Mouse (Mus musculus) MEL (cell line): ENCODE data around the gene Polr1e. TPM values are rescaled to one million over a fixed set of nuclear protein-coding genes. Genes with fewer than 3 reads are reported as not detected.

ENCODE experiments used
- DNase-seq: peaks from one replicate; pipeline ENCODE4 v3.0.0; 2011; ENCODE audit warnings: low read depth, low spot score
- H3K27ac ChIP-seq: 2 replicates; pipeline ENCODE4 v1.5.1; 2012; ENCODE audit warnings: low read depth, mild to moderate bottlenecking, control low read depth, low read length, moderate library complexity; ENCODE audit not compliant: control insufficient read depth
- H3K27me3 ChIP-seq, 2 experiments: fragments of 150-350 bp in 1 of 2; sonication (generic) in 1 of 2; 2 replicates each; pipeline ENCODE4 v1.6.1; 2012; ENCODE audit warnings: low read length in 2 of 2, mild to moderate bottlenecking in 2 of 2, improper control_type of control experiment in 1 of 2, moderate library complexity in 1 of 2; ENCODE audit not compliant: insufficient read depth in 2 of 2, control insufficient read depth in 1 of 2
- H3K36me3 ChIP-seq, 2 experiments: 2 replicates each; pipeline ENCODE4 v1.6.1; 2012 to 2014; ENCODE audit warnings: low read length in 2 of 2, improper control_type of control experiment in 1 of 2, inconsistent platforms in 1 of 2, mild to moderate bottlenecking in 1 of 2; ENCODE audit not compliant: insufficient read depth in 2 of 2, control insufficient read depth in 1 of 2
- H3K4me1 ChIP-seq, 2 experiments: fragments of 150-350 bp in 1 of 2; sonication (generic) in 1 of 2; 2 replicates each; pipeline ENCODE4 v1.6.1; 2012; ENCODE audit warnings: low read length in 2 of 2, improper control_type of control experiment in 1 of 2, mild to moderate bottlenecking in 1 of 2; ENCODE audit not compliant: insufficient read depth in 2 of 2, control insufficient read depth in 1 of 2
- H3K4me3 ChIP-seq, 2 experiments: fragments of 150-350 bp in 1 of 2; sonication (generic) in 1 of 2; 2 replicates each; pipeline ENCODE4 v1.5.1; 2012; ENCODE audit warnings: low read depth in 2 of 2, low read length in 2 of 2, mild to moderate bottlenecking in 2 of 2, moderate library complexity in 2 of 2, control low read depth in 1 of 2, improper control_type of control experiment in 1 of 2; ENCODE audit not compliant: control insufficient read depth in 1 of 2, insufficient read depth in 1 of 2
- H3K79me2 ChIP-seq: 2 replicates; pipeline ENCODE4 v1.6.1; 2012; ENCODE audit warnings: mild to moderate bottlenecking, low read length, moderate library complexity; ENCODE audit not compliant: control insufficient read depth, poor library complexity, insufficient read depth
- H3K9ac ChIP-seq: 2 replicates; pipeline ENCODE4 v1.6.1; 2012; ENCODE audit warnings: low read depth, mild to moderate bottlenecking, control low read depth, low read length, moderate library complexity; ENCODE audit not compliant: control insufficient read depth, poor library complexity, severe bottlenecking
- H3K9me3 ChIP-seq: fragments of 150-350 bp; sonication (generic); replicated peaks from 2 replicates; pipeline ENCODE4 v1.6.1; 2012; ENCODE audit warnings: mild to moderate bottlenecking, low read length, improper control_type of control experiment, moderate library complexity; ENCODE audit not compliant: insufficient read depth
- BHLHE40 ChIP-seq: IDR thresholded peaks from 2 replicates; pipeline ENCODE4 v1.6.1; 2012; ENCODE audit warnings: low read depth, mild to moderate bottlenecking, inconsistent platforms, low read length, improper control_type of control experiment, borderline replicate concordance
- CHD1 ChIP-seq: IDR thresholded peaks from 2 replicates; pipeline ENCODE4 v1.6.1; 2012; ENCODE audit warnings: low read depth, mild to moderate bottlenecking, inconsistent platforms, low read length, improper control_type of control experiment
- E2F4 ChIP-seq: IDR thresholded peaks from 2 replicates; pipeline ENCODE4 v1.6.1; 2011; ENCODE audit warnings: low read depth, low read length, improper control_type of control experiment, borderline replicate concordance
- ETS1 ChIP-seq: IDR thresholded peaks from 2 replicates; pipeline ENCODE4 v1.6.1; 2012; ENCODE audit warnings: low read depth, mild to moderate bottlenecking, inconsistent platforms, low read length, improper control_type of control experiment, moderate library complexity
- GATA1 ChIP-seq: IDR thresholded peaks from 2 replicates; pipeline ENCODE4 v1.6.1; 2011; ENCODE audit warnings: low read depth, low read length, improper control_type of control experiment
- MAFK ChIP-seq: IDR thresholded peaks from 2 replicates; pipeline ENCODE4 v1.6.1; 2011; ENCODE audit warnings: low read depth, mild to moderate bottlenecking, low read length, improper control_type of control experiment, borderline replicate concordance
- MAZ ChIP-seq: IDR thresholded peaks from 2 replicates; pipeline ENCODE4 v1.6.1; 2012; ENCODE audit warnings: low read depth, mild to moderate bottlenecking, inconsistent platforms, low read length, improper control_type of control experiment
- MYB ChIP-seq: IDR thresholded peaks from 2 replicates; pipeline ENCODE4 v1.6.1; 2011; ENCODE audit warnings: mild to moderate bottlenecking, low read depth, low read length, improper control_type of control experiment
- NELFE ChIP-seq: IDR thresholded peaks from 2 replicates; pipeline ENCODE4 v1.6.1; 2011; ENCODE audit warnings: low read depth, low read length, improper control_type of control experiment
- SMC3 ChIP-seq: IDR thresholded peaks from 2 replicates; pipeline ENCODE4 v1.6.1; 2011; ENCODE audit warnings: low read depth, low read length, improper control_type of control experiment
- TBP ChIP-seq: IDR thresholded peaks from 2 replicates; pipeline ENCODE4 v1.8.0; 2011; ENCODE audit warnings: low read depth, low read length, improper control_type of control experiment
- UBTF ChIP-seq: IDR thresholded peaks from 2 replicates; pipeline ENCODE4 v1.6.1; 2012; ENCODE audit warnings: low read depth, mild to moderate bottlenecking, inconsistent platforms, low read length, improper control_type of control experiment, moderate library complexity, borderline replicate concordance; ENCODE audit not compliant: insufficient read depth
- USF1 ChIP-seq: IDR thresholded peaks from 2 replicates; pipeline ENCODE4 v1.6.1; 2014; ENCODE audit warnings: low read depth, mild to moderate bottlenecking, inconsistent platforms, low read length, improper control_type of control experiment, moderate library complexity
- ZC3H11A ChIP-seq: IDR thresholded peaks from 2 replicates; pipeline ENCODE4 v1.6.1; 2012; ENCODE audit warnings: low read depth, mild to moderate bottlenecking, inconsistent platforms, low read length, improper control_type of control experiment
- ZMIZ1 ChIP-seq: IDR thresholded peaks from 2 replicates; pipeline ENCODE4 v1.6.1; 2012; ENCODE audit warnings: low read depth, mild to moderate bottlenecking, inconsistent platforms, low read length, improper control_type of control experiment, moderate library complexity
- polyA plus RNA-seq, 2 experiments: library from polyadenylated mRNA; stranded (reverse) in 1 of 2; unstranded in 1 of 2; fragments of >175 nt in 1 of 2; fragments of >200 nt in 1 of 2; gene quantifications; 2 replicates each; pipeline versions ENCODE4 v1.2.1 to v1.2.4; 2012; ENCODE audit warnings: low replicate concordance in 2 of 2, low read depth in 1 of 2; ENCODE audit not compliant: insufficient read length in 2 of 2, insufficient read depth in 1 of 2, missing spikeins in 1 of 2
- total RNA-seq: library from RNA; depleted of rRNA; stranded (reverse); fragments of 300-350 nt; gene quantifications from 2 replicates; pipeline ENCODE4 v1.2.3, GENCODE M21; 2012

The Polr1e gene
- total and polyA plus RNA-seq, 3 experiments = 40.8 to 51.5 TPM; not detected in 1

- TF ChIP-seq SMC3 = no peak
- no peak for TF ChIP-seq BHLHE40
- no peak for TF ChIP-seq MYB
- no peak for TF ChIP-seq ZMIZ1
- TF ChIP-seq UBTF = no peak
- no peak for TF ChIP-seq USF1
- TF ChIP-seq NELFE = no peak
- no peaks in the 10 kb centered on the region; a peak in 1 of 4 replicates for H3K4me1 ChIP-seq
- no peaks in the 10 kb centered on the region for H3K9me3 ChIP-seq
Observed at GRCm38 (mm10) chr4:45066036-45066730, 47.8 kb downstream of the Polr1e start.

GRCm38 (mm10) chr4:45067742-45068141 lies 49.4 kb downstream of the Polr1e start:
- DNase-seq = peak; percentile 39
- Histone ChIP-seq H3K4me3 (no peak overlapping the region), H3K27ac (no peak overlapping the region), H3K9ac (no peak overlapping the region), H3K27me3 (no peaks in the 10 kb centered on the region), H3K9me3 (no peaks in the 10 kb centered on the region), H3K36me3 (no peaks in the 10 kb centered on the region), H3K4me1 (no peaks in the 10 kb centered on the region; a peak in 1 of 4 replicates), H3K79me2 (no peaks in the 10 kb centered on the region)
- no peak for TF ChIP-seq MAZ
- no peak for TF ChIP-seq ETS1

More at GRCm38 (mm10) chr4:45066036-45066730, 47.8 kb downstream of the Polr1e start:
- no peak overlapping the region for H3K4me3 ChIP-seq
- DNase-seq = no peak
- H3K79me2 ChIP-seq = no peaks in the 10 kb centered on the region
- H3K27ac ChIP-seq = no peak overlapping the region
- no peaks in the 10 kb centered on the region for H3K27me3 ChIP-seq
- H3K9ac ChIP-seq = no peak overlapping the region
- H3K36me3 ChIP-seq = no peaks in the 10 kb centered on the region

DNA sequence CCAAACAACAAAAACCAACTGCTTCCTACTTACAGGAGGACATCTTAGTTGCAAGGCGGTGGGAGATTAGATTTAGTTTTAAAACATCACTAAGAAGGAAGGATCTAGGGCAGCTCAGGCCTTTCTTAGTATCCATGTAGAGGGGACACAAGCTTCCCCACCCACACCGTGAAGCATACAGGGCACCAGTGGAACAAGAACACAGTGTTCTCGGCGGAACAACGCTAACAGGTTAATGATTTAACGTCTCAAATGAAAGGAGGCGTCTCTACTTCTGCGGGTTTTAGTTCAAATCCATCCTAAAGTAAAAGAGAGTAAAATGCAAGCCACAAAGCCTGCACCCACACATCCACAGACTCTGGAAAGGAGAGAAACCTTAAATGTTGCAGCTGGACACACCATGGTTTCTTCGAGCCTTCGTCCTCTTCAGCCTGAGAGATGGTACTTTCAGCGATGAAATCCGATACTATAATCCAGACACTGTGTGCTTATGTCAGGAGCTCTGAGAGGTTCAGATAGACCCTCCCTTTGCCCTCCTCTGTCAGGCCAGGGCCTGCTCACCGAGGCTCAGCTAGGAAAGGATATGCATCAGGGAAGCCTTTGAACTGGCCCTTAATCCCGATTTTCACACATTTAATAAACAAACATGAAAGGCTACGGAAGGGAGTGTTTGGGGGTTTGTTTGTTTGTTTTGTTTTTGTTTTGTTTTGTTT lies 54.0 kb downstream of the Polr1e start:
- no peak for TF ChIP-seq TBP
- no peak for TF ChIP-seq E2F4
- TF ChIP-seq ZC3H11A = no peak
- TF ChIP-seq MAFK = no peak
- no peak for TF ChIP-seq GATA1
- TF ChIP-seq CHD1 = no peak
- H3K27ac ChIP-seq = no peak overlapping the region
- H3K9me3 ChIP-seq = no peaks in the 10 kb centered on the region
- no peak for DNase-seq
- H3K36me3 ChIP-seq = peaks cover 0 to 13% of the 10 kb centered on the region in 2 experiments; a peak in 2 of 4 replicates
- H3K79me2 ChIP-seq = no peaks in the 10 kb centered on the region
- no peak overlapping the region for H3K4me3 ChIP-seq
- no peaks in the 10 kb centered on the region for H3K27me3 ChIP-seq
- peaks cover 4 to 17% of the 10 kb centered on the region in 2 experiments for H3K4me1 ChIP-seq
- no peak overlapping the region for H3K9ac ChIP-seq
